Mouse (Mus musculus) right cerebral cortex, postnatal 36 days (tissue): ENCODE results near the gene Pnpla8.

Source experiments
- DNase-seq, 2 experiments: peaks; one replicate each; pipeline ENCODE4 v3.0.0; 2022; ENCODE audit warnings: low spot score in 2 of 2, mixed read lengths in 1 of 2

The Pnpla8 gene

DNA sequence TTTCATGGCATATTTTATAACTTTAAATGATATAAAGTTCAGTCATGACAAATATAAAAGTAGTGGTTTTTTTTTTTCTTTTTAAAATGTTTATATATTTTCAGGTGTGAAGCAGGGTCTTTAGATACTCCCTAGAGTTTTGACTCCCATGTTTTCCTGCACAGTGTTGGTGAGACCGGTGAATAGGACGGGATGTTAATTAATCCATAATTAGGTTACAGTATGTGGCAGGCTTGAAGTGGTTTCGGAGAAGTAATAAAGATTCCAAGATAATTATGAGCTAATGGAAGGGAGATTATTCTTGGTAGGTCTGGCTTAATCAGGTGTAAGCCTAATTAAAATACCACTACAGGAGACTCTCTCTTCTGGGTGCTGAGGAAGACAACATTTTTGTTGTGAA lies 125.0 kb downstream of the Pnpla8 start:
- no peak for DNase-seq

DNA sequence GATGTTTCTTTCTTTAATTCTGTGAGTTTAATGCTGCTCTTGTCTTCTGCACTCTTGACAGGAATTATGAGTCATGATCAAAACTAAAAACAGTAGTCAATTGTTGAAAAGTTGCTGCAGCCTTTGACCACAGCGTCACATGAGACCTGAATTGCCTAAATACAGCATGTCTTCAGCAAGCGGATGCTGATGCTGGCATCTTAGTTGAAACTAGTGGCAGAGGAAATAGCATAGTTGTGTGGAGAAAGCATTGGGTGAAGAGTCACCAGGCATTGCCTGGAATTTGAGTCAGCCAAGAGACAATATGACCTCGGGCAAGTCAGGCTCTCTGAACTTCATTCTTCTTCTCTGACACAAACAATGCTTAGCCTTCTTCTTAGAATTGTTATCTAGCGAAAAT lies 133.9 kb downstream of the Pnpla8 start:
- DNase-seq = no peak

DNA sequence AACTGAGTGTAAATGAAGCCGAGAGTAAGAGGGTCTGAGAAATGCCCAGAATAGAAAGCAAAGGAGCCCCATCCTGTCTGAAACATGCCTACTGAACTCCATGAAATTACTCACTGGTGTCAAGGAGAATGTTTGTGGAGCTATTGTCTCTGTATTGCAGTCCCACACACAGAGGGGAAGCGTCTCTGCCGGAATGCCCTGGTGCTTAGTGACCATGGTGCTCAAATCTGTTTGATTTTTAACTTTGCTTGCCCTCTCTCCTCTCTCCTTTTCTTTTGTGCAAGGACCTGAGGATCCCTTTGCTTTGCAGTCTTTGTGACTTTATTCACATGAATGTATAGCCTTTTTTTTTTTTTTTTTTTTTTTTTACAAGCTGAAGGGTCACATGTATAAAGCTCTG lies 136.3 kb downstream of the Pnpla8 start:
- no peak for DNase-seq

DNA sequence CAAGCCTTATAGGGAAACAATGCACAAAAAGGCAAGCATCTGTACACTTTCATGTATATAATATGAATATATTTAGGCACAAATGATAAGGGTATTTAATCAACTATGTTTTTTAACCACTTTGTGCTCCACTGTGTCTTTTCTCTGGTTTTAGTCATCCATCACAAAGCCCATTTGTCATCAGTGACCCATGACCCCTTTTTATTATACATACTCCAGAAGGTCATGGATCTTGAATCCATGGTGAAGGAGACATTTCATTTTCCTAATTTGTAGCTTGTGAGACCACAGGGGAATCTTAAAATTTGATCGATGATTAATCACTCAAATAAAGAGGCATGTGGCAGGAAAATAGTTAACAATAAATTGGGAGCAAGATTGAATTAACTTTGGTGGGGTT lies 136.7 kb downstream of the Pnpla8 start:
- no peak for DNase-seq

GRCm38 (mm10) chr12:44371076-44371710 lies 150.0 kb downstream of the Pnpla8 start:
- no peak for DNase-seq
